Mouse (Mus musculus): ENCODE data around the gene Map4k5.

DNA sequence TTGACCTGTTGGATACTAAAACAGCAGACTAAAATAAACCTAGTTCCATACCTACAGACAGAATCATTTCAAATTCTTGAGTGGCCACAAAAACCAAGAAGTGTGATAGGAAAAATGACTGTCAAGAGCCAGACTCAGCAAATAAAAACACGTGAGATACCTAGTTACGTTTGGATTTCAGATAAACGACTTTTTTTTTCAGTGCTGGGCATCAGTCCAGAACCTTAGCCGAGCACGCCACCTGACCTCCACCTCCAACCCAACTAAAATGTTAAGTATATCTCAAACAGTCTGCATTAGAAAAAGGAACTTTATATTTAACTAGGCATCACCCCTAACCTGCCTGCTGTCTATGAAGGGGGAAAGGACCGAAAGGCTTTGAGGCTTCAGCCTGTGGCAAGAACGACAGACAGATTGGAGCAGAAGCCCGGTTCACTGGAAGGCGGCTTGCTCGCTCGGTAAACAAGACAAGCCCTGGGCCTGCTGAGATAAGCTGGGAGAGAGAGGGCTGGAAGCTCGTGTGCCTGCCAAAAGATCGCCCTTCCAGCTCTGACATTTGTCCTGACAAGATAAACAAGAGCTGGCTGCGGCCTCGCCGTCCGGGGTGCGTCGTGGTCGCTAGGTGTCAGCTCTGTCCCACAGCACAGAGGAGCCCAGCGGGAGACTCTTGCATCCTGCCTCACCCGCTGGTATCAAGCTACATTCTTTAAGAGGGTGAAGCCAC, 135.4 kb downstream of the Map4k5 start:
- TF ChIP-seq CTCF (conservative IDR thresholded peaks at IDR 0.05; ENCODE audit: low read length): 0 out of 2 replicates have a peak, but pooled peaks have one; percentile 7
- TF ChIP-seq POU5F1 (IDR thresholded peaks at IDR 0.05; ENCODE audit: borderline replicate concordance, low read length): no peak
